Mouse (Mus musculus): ENCODE results near the gene Nppc. TPM values are rescaled to one million over a fixed set of nuclear protein-coding genes. Genes with fewer than 3 reads are reported as not detected.
A peak's percentile ranks its signal among the peaks of the same experiment; 100 is the strongest.

Gene Nppc
- 10 to 100 TPM; 10.8 to 18.4 TPM for total RNA-seq (2021)

DNA sequence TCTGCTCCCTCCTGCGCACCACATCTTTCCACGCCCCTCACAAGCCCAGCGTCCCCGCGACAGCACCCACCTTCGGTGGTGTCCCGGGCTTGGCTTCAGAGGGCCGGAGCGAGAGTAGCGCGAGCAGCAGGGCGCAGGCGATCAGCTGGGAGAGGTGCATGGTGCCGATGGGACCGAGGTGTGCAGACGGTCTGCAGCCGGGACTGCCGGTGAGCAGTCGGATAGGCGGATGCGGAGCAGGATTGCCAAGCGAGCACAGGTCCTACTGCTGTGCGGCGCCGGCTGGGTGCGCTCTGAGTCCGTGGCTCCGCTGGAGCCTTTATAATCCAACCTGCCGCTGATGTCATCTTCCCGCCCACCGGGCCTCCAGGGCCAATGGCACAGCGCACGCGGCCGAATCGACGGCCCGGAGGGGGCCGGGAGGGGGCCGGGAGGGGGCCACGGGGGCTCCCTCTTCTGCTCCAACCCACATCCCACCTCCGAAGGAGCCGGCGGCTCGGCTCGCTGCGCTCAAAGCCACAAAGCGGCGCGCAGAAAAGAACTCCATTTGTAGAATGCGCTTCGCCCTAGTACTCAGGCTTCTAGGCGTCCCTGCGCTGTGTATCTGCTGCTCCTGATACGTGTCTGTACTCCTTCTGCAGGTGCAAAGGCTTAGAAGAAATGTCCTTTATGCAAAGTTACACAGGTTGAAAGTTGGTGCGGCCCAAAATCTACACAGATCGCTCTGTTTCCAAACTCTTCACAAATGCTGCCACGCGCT lies at the start of gene Nppc:
TSS of gene Nppc (minus strand) at position 293 of the 760 bp plus-strand sequence.
- intact Hi-C loops (cut with DNase I): no loop called here
- peak; percentile 84 to 86 for DNase-seq (ENCODE audit: low spot score in 2 of 2)

GRCm38 (mm10) chr1:86719391-86719790 lies 49.0 kb upstream of the Nppc start:
- intact Hi-C loops (cut with DNase I): no loop called here
- DNase-seq (ENCODE audit: low spot score in 2 of 2): no peak

DNA sequence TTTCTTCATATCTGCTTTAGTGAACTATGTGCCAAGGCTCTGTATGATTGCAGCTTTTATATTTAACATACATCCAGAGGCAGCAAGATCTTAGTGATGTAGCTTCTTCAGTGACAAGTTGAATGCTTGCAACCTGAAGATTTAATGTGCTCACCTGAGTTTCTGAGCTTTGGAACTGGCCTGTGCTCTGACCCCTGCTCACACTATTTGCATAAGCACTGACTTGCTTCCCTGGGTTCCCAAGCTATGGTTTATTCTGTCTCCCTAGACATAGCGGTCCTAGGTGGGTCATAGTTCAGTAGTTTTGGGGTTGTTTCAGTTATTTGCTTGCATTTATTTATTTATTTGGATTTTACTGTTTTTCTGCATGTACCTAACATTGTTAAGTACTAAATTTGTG lies 47.8 kb upstream of the Nppc start:
- intact Hi-C loops (cut with DNase I): no loop called here

DNA sequence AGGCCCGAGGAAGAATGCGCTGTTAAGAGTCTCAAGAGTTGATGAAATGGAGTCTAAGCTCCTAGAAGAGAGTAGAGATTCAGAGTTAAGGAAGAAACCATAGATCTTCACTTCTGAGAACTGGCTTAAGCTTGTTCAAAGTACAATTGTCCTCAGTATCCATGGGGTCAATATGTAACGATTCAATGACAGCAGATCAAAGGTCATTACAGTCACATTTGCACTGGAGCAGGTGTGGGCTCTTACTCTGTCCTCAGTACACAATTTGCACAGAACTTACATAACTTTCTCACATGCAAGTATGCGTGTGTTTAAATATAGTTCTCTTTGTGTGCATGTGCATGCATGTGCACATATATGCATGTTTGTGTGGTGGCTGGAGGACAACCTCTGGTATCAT lies 42.7 kb upstream of the Nppc start:
- DNase-seq (ENCODE audit: low spot score in 2 of 2): no peak
- intact Hi-C loops (cut with DNase I): no loop called here

More for the DNA sequence above, 47.8 kb upstream of the Nppc start:
- no peak for DNase-seq (ENCODE audit: low spot score in 2 of 2)

- DNase-seq (ENCODE audit: low spot score in 2 of 2): no peak
- intact Hi-C loops (cut with DNase I): no loop called here
Measured at GRCm38 (mm10) chr1:86712045-86712444, 41.7 kb upstream of the Nppc start.

- intact Hi-C loops (cut with DNase I): no loop called here
- DNase-seq (ENCODE audit: low spot score in 2 of 2): no peak
Measured at GRCm38 (mm10) chr1:86709546-86709945, 39.2 kb upstream of the Nppc start.

DNA sequence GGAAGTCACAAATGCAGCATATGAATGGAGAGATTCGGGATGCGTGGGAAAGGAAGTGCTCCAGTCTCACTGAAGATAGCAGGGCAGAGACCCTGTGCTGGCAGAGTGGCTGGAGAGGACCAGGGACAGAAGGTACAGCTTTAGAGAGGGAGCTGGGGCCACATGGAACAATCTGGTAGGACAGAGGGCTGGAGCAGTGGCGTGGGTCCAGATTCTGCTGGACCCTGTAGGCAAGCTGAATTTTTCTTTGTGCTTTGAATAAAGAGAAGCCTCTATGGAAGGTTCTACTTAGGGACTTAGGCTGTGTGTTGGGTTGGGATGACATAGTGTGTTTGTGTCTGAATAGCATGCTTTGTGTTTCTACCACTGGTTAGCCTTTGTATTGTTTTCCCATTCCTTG lies 35.1 kb upstream of the Nppc start:
- intact Hi-C loops (cut with DNase I): no loop called here

DNA sequence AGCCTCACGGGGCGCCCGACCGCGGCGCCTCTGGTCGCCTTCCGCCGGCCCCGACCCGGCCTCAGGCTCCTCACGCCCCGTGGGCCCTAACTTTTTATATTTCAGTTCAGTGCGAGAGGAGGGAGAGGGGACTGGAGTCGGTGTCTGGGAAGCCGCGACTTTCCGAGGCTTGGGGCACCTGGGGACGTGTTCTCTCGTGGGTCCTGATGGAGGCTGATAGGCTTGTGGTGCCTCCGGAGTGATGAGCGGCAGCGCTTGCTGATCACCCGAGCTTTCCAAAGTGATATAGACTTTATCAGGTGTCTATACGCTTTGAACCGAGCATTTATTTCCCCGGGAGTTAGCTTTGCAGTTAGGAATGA lies 33.6 kb upstream of the Nppc start:
- intact Hi-C loops (cut with DNase I): no loop called here
- no peak for DNase-seq (ENCODE audit: low spot score in 2 of 2)

More for the DNA sequence above, 35.1 kb upstream of the Nppc start:
- no peak for DNase-seq (ENCODE audit: low spot score in 2 of 2)

GRCm38 (mm10) chr1:86703300-86703964 lies 33.1 kb upstream of the Nppc start, which contains the start of gene Dis3l2:
Gene Dis3l2, plus strand, starts transcription at chr1:86703808.
- intact Hi-C loops (cut with DNase I): no loop called here
- DNase-seq (ENCODE audit: low spot score in 2 of 2): peak; percentile 92 to 93

GRCm38 (mm10) chr1:86700367-86700766 lies 30.0 kb upstream of the Nppc start:
- intact Hi-C loops (cut with DNase I): no loop called here
- DNase-seq (ENCODE audit: low spot score in 2 of 2): no peak

- DNase-seq (ENCODE audit: low spot score in 2 of 2): no peak
- intact Hi-C loops (cut with DNase I): no loop called here
Measured at GRCm38 (mm10) chr1:86699346-86700136, 29.2 kb upstream of the Nppc start.

DNA sequence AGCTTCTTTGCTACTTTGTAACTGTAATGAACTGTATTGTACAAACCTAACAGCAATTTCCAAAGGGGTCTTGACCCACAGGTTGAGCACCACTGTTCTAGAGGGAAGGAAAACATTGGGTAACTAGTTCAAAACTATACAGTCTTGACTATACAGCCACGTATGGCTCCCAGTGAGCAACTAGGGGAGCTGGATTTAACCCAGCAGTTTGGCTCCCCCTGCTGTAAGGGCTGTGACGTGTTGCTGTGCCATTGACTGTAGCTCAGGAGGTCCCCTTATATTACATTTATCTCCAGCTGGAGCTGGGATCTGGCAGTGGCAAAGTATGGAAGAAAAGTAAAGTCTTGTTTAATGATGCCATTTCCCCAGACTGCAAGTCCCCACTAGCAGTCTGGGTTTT lies 28.4 kb upstream of the Nppc start:
- intact Hi-C loops (cut with DNase I): no loop called here
- no peak for DNase-seq (ENCODE audit: low spot score in 2 of 2)

- DNase-seq (ENCODE audit: low spot score in 2 of 2): no peak
Measured at GRCm38 (mm10) chr1:86696948-86697347, 26.6 kb upstream of the Nppc start.

DNA sequence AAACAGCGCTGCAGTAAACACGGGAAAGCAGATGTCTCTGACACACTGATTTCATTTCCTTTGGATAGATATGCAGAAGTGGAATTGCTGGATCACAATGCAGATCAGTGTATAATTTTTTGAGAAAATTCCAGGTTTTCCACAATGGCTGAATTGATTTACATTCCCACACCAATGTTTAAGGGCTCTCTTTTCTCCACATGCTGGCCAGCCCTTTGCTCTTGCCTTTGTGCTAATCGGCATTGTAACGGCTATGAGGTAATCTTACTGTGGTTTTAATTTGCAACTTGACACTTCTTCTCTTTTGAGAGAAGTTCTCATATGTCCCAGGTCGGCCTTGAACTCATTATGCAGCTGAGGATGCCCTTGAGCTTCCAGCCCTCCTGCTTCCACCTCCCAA lies 20.7 kb upstream of the Nppc start:
- no peak for DNase-seq (ENCODE audit: low spot score in 2 of 2)
- intact Hi-C loops (cut with DNase I): no loop called here

More at GRCm38 (mm10) chr1:86696948-86697347, 26.6 kb upstream of the Nppc start:
- intact Hi-C loops (cut with DNase I): no loop called here

DNA sequence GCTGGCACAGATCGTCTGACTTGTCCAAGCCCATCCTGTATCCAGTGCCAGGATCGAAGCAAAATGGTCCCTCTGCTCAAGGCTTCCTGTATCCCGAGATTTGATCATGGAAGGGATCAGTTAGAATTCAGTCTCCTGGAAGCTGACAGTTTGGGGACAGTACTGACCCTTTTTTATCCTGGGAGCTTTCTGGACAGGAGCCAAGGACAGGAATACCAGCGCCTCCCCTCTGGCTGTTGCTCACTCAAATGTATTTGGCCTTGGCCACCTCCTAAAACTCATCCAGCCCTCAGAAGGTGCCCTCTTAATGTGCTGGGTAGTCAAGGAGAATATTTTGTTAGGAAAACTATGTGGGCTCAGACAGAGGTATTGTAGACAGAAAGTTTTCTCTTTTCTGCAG lies 16.9 kb upstream of the Nppc start:
- intact Hi-C loops (cut with DNase I): no loop called here
- DNase-seq (ENCODE audit: low spot score in 2 of 2): no peak

- intact Hi-C loops (cut with DNase I): no loop called here
- DNase-seq (ENCODE audit: low spot score in 2 of 2): no peak
Measured at GRCm38 (mm10) chr1:86678667-86679066, 8.3 kb upstream of the Nppc start.

DNA sequence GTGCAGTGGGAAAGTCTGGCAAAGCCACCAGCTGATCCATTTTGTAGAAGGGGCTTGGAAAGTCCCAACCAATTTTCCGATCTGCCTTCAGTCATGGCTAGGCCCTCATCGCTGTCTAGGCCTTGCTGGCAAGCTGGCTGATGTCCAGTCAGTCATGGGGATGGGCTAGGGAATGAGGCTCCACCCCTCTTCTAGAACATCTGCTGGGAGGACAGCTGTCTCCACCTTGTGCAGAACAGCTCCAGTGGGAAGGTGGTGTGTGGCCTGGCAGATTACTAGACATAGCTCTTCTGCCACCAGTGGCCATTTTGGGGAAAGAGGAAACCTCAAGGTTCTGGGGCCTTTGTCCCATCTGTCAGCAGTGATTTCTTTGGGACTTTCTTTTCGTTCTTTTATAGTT lies 7.3 kb upstream of the Nppc start:
- intact Hi-C loops (cut with DNase I): no loop called here
- no peak for DNase-seq (ENCODE audit: low spot score in 2 of 2)

GRCm38 (mm10) chr1:86675126-86675525 lies 4.8 kb upstream of the Nppc start:
- intact Hi-C loops (cut with DNase I): no loop called here
- no peak for DNase-seq (ENCODE audit: low spot score in 2 of 2)

GRCm38 (mm10) chr1:86674385-86674784 lies 4.0 kb upstream of the Nppc start:
- no peak for DNase-seq (ENCODE audit: low spot score in 2 of 2)
- intact Hi-C loops (cut with DNase I): no loop called here

- intact Hi-C loops (cut with DNase I): loop anchor here (1.0 to 5.0 kb wide), 2 partner anchors 373 to 518 kb away; no protein-coding TSS in a partner anchor
- peak; percentile 66 to 73 for DNase-seq (ENCODE audit: low spot score in 2 of 2)
Measured at GRCm38 (mm10) chr1:86669552-86670273, 658 bp downstream of the Nppc start.

Data from left cerebral cortex, postnatal 36 days (tissue).